Mouse (Mus musculus) heart, postnatal 14 days (tissue): ENCODE measurements around the gene Nutf2-ps1. TPM values are rescaled to one million over a fixed set of nuclear protein-coding genes. Genes with fewer than 3 reads are reported as not detected.
"Not testable (repeated sequence)": the region's sequence is repeated elsewhere in the genome, so short reads cannot be mapped to it uniquely, and the experiment has no call there.

ENCODE experiments used
- DNase-seq, 2 experiments: peaks; one replicate each; pipeline ENCODE4 v3.0.0; 2021 to 2022
- intact Hi-C: fragments of 180-260 bp; cut with DNase I; formaldehyde crosslinking; loops from one replicate; pipeline ENCODE4 v1.15.1; 2025
- long read RNA-seq, 2 experiments: library from polyadenylated mRNA; stranded (forward); transcript quantifications; one replicate each; pipeline ENCODE4 v2.0.0; 2021
- total RNA-seq, 2 experiments: library from RNA; stranded (reverse); gene quantifications; 2 replicates each; pipeline ENCODE4 v1.2.3; 2021

The Nutf2-ps1 gene
- 10 to 100 TPM; 85.0 to 85.9 TPM for total RNA-seq
- long read RNA-seq, experiment 1, transcript Nutf2-ps1-201 (1 exons, 901 nt) = major isoform, 20 of 22 reads
- long read RNA-seq, experiment 1, partial matches to known transcripts = 0 of 22 reads
- long read RNA-seq, experiment 1, other reads (novel, unspliced or antisense) = 2 of 22 reads
- long read RNA-seq, experiment 2, transcript Nutf2-ps1-201 (1 exons, 901 nt) = major isoform, 21 of 21 reads
- long read RNA-seq, experiment 2, partial matches to known transcripts = 0 of 21 reads
- long read RNA-seq, experiment 2, other reads (novel, unspliced or antisense) = 0 of 21 reads

DNA sequence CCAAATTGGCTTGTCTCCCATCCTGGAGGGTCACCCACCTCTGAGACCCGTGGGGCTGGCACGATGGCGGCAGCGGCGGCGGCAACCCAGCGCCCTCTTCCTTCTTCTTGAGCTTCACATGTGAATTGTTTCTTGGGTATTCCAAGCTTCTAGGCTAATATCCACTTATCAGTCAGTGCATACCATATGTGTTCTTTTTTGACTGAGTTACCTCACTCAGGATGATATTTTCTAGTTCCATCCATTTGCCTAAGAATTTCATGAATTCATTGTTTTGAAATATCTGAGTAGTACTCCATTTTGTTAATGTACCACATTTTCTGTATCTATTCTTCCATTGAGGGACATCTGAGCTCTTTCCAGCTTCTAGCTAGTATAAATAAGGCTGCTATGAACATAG lies at the start of gene Nutf2-ps1:
Nutf2-ps1 (minus strand) TSS at position 101 of the 400 bp plus-strand sequence.
- DNase-seq, intact Hi-C loops: not testable (repeated sequence)

DNA sequence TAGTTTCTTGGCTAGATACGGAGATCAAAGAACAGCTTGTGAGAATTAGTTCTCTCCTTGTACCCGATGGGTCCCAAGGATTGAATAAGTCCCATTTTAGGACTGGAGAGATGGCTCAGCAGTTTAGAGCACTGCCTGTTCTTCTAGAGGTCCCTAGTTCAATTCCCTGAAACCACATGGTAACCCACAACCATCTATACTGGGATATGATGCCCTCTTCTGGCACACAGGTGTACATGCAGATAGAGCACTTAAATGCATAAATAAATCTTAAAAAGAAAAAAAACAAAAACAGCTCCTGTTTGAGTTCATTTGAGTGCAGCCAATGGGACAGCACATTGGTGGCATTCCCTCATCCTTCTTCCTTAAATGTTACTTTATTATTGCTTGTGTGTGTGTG lies 49.2 kb upstream of the Nutf2-ps1 start:
- intact Hi-C loops = loop anchor here (2.0 to 5.0 kb wide), 2 partner anchors 37 to 246 kb away; partner anchors contain the start of genes Smc3 and Smndc1
- DNase-seq = no peak

DNA sequence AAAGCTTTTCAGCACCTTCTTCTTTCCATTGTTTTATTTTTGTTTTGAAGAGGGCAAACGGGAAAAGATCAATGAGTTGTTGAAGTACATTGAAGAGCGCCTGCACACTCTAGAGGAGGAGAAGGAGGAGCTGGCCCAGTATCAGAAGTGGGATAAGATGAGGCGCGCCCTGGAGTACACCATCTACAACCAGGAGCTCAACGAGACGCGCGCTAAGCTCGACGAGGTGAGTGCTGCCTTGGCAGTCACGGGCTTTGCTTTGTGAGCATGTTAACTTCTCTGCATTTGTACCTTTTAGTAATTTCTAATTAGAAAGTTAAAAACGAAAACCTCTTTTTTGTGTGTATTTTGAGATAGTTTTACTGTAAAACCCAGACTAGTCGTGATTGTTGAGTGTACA lies 32.8 kb upstream of the Nutf2-ps1 start:
- no peak for DNase-seq
- intact Hi-C loops = no loop called here

DNA sequence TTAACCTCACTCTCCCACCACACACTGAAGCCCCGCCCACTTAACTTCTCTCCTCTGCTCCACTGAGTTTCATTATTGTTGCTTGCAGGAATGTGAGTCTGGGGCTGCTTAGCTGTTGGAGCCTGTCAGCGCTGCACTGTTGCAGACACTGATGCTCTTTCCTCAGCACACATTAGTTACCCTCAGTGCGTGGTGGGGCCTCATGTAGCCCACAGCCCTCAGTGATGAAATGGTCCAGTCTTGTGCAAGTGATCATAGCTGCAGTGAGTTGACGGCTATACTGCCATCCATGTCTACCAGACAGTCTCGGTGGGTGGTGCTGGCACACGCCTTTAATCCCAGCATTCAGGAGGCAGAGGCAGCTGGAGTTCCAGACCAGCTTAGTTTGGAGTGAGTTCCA lies 20.1 kb upstream of the Nutf2-ps1 start:
- intact Hi-C loops = no loop called here
- no peak for DNase-seq

DNA sequence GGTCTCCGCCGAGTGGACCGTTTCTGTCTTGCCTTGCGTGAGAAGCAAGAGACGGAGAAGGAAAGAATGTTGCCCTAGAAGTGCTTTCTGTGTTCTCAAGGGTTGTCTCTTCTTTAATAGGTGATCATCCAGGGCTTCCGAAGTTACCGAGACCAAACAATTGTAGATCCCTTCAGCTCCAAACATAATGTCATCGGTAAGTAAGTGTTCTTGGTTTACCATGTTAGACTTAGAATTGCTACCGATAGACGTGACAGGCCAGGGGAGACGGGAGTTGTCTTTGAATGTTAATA lies 12.4 kb upstream of the Nutf2-ps1 start:
- DNase-seq = no peak
- intact Hi-C loops = loop anchor here (2.0 kb wide), 1 partner anchor 37 kb away; no protein-coding TSS in a partner anchor

DNA sequence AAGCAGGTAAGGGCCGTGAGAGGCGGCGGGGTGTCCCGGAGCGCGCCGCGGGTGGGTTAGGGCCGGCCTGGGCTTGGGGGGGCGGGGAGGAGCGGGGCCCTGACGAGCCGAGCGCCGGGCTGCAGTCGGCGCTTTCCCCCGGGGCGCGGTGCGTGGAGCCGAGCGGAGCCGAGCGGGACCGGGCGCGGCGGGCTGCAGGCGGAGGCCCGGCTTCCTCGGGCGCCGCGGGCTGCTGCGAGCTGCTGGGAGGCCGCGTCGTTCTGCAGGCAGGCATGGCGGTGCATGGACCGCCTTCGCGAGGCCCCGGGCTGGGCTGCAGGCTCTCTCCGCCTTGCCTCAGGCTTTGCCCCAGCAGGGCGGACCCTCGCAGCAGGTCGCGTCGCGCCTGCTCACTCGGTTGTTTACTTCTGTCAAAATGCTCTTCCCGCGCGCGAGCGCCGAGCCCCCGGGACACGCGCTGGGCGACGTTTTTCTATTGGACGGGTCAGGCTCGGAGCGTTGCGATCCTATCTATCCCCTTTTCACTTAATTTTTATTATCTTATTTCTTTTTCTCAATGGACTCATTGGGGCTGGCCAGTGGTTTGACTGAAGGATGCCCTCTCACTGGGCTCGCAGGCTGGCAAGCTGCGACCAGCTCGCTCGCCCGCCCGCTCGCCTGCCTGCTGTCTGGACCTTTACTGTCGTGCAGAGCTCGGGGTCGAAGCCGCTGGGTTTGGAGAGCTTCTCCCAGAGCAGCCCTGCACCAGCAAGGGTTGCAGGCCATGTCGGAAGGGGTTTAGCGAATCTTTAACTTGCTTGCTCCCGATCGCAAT lies 11.9 kb upstream of the Nutf2-ps1 start:
- DNase-seq = peak; percentile 63 to 75
- intact Hi-C loops = loop anchor here (2.0 kb wide), 1 partner anchor 38 kb away; no protein-coding TSS in a partner anchor

DNA sequence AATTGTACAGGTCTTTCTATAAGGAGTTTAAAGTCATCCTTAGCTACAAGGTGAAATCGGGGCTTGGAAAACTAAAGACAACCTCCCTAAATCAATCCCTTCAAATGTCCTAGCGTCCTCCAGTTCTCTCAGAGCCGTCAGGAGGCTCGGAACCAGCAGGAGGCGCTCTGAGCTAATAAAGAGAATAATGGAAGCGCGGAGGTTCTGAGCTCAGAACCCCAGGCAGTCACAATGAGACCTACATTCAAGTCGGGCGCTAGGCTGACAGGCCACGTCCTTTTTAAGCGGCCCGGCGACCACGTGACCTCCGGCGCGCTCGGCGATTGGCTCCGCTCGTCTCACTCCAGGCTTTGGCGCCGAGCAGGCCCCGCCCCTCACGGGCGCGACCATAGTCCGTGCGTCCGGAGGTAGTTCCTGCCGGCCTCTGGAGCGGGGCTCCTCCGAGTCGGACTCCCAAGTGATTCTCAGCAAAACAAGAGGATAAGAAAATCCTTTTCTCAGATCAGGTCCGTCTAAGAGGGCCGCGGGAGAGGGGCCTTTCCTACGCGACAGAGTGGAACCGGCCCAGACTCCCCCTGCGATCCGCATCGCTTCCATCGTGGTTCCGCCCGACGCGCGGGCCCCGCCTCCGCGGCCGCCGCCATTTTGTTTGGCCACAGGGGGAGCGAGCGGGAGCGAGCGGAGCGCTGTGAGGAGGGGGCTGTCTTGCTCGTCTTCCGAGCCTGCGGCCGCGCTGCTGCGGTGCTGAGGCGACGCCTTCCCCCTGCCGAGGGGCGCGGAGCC lies 11.1 kb upstream of the Nutf2-ps1 start, which contains the start of gene Smc3:
Smc3 (plus strand) TSS at position 642 of the 783 bp plus-strand sequence.
- DNase-seq = peak; percentile 99 to 100
- intact Hi-C loops = loop anchor here (2.0 kb wide), 1 partner anchor 39 kb away; no protein-coding TSS in a partner anchor

DNA sequence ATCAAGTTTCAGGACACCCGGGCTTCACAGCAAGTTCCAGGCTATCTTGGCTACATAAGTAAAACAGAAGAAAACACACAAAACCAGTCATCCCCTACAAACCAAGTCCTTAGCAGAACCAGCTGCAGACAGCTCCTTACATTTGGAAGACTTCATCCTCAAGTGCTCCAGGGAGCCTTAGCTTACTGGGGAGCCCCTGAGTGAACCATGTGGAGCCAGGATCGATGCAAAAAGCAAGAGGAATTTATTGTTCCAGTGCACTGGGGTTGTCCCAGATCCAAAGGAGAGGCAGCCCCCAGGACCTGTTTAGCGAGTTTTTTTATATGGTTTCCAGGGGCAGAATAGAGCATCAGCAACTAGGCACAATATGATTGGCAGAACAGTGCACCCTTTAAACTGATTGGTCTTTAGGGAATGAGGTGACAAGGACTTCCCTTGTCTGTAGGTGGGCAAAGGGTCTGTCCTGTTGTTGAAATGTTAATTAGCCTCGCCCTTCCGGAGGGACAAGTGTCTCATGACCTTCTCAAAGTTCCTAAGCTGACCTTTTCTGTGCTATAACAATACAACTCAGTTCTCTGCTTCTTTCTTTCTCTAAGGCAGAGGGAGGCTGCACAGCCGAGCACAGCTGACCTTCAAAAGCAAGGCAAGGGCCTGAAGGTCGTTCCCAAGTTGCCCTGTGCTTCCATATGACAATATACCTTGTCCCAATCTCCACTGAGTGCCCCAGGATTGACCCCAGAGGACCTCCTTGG lies 8.0 kb upstream of the Nutf2-ps1 start:
- intact Hi-C loops = no loop called here
- no peak for DNase-seq

DNA sequence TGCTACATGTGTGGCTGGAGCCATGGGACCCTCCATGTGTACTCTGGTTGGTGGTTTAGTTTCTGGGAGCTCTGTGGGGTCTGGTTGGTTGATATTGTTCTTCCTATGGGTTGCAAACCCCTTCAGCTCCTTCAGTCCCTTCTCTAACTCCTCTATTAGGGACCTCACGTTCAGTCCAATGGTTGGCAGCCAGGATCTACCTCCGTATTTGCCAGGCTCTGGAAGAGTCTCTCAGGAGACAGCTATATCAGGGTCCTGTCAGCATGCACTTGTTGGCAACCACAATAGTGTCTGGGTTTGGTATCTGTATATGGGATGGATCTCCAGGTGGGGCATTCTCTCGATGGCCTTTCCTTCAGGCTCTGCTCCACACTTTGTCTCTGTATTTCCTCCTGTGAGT lies 1.2 kb downstream of the Nutf2-ps1 start:
- DNase-seq, intact Hi-C loops: not testable (repeated sequence)

DNA sequence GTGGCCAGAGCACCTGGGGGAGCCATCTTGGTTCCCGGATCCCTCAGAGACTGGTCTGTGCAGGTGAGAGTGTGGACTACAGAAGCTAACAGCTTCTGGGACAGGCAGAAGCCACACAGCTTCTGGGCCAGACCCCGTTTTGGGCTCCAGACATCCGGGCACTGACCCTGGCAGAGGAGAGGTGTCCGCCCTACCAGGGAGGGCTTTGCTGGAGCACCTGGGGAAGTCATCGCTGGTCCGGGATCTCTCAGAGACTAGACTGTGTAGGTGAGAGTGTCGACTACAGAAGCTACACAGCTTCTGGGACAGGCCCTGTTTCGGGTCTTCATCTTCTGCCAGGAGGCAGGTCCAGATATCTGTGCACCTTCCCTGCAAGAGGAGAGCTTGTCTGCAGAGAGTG lies 8.6 kb downstream of the Nutf2-ps1 start:
- intact Hi-C loops, DNase-seq: not testable (repeated sequence)

DNA sequence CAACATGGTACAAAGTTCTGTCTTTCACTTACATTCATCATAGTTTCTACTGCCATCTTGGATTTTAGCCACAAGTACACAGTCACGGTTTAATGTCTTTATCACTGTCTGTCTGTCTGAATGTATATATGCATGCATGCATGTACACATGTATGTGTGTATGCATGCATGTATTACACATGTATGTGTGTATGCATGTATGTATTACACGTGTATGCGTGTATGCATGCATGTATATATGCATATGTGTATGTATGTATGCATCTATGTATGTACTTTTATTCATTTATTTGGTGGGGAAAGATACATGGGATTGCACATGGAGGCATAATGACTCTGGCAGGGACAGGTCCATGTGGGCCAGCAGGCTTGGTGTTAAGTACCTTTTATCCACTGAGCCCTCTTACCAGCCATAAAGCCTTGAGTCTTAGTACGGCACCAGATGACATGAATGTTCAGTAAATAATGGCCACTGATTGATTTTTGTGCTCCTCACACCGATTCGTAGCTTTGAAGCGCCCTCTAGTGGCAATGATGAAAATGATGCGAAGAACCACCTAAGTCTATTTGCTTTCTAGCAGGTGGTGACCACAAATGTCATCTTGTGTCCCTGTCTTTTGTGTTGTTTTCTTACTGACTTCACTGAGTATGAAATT lies 10.1 kb downstream of the Nutf2-ps1 start:
- intact Hi-C loops = loop anchor here (1.0 to 2.0 kb wide), 3 partner anchors 50 to 184 kb away; partner anchors contain the start of gene Dusp5

DNA sequence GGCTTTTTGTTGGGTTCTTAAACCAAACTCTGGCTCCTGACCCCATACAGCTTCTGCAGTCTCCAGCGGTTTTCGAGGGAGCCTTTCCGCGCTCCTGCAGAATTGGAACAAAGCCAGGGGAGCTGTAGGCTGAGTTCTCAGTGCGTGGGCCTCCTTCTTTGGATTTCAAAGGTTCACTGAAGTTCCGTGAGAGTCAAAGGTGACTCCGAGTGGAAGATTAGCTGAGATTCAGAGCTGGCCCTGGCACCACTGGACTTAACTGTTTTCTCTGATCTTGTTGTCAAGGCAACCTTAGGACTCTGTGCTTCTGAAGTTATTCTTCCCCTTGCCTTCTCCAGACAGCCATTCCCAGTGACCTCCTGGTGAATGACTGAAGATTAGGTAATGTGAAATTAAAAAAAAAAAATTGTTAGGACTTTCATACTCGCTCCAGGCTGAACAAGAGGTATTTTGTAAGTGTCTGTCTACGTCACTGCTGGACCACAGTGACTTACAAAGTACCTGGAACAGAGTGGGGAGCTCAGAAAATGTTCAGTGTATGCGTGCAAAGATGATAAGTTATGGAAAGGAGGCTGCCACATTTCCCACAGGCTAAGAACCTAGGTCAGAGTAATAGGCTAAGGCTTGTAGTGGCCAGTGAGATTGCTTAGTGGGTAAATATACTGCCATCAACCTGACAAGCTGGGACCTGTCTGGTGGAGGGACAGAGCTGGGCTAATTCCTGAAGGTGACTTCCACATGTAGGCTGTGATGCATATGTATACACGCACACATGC lies 11.7 kb downstream of the Nutf2-ps1 start:
- intact Hi-C loops = no loop called here
- DNase-seq = no peak

More for the DNA sequence above, 10.1 kb downstream of the Nutf2-ps1 start:
- DNase-seq = peak; percentile 52 to 79

DNA sequence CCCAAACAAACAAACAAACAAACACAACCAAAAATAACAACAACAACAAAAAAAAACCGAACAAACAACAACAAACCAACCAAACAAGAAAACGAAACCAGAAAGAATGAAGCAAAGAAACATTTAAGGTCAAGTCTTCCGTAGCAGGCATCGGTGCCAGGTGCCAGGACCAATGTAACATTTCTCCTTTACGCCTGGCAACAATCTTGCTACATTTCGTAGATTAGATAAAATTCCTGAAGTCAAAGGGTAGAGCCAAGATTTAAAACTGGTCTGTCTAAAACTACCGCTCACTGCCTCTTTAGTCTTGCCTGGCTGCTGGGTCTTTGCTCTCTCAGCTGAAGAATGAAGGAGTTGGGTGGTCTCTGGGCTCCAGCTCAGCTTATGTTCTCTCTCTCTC lies 12.8 kb downstream of the Nutf2-ps1 start:
- no peak for DNase-seq
- intact Hi-C loops = no loop called here

DNA sequence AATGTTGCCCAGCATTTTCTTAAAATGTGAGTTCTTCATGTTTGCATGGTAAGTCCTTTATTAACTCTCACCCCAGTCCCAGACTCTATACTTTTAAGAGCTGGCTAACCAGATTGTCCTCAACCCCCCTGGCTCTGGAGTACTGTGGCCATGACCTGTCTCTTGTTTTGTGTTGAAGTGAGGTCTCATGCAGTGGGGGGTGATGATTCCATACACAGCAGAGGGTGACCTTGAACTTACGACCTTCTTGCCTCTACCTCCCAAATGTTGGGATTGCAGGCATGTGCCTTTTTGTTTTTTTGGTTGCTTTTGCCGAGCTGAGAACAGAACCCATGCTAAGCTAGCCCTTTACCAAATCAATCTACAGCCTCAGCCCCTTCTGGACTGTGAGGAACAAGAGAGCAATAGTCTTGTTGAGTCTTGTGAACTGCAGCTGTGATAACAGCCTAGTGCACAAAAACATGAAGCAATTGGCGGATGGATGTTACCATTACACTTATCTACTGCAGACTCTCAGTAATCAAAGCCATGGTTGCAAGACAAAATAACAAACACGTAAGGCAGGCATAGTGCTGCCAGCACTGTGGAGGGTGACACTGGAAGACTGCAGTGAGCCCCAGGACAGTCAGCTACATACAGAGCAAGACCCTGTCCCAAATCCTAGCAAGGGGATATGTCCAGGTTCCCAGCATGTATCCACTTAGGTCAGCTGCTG lies 13.4 kb downstream of the Nutf2-ps1 start:
- DNase-seq = no peak
- intact Hi-C loops = no loop called here

DNA sequence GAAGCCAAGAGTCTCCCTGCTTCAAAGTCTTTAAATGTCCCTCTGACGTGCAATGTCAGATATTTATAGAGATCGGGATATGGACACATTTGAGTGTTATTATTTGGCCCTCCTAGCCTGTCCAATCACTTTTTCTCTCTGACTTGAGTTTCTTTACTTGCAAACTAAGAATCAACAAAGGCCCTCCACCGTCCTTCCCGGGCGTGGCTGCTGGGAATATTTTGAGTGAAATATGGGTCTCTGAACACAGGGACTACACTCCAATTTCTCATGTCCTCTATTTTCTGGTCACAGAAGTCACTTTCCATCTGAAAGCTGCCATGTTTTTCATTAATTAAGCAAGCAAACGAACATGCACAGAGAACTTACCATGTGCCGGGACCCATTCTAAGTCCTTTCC lies 14.3 kb downstream of the Nutf2-ps1 start:
- intact Hi-C loops = no loop called here

DNA sequence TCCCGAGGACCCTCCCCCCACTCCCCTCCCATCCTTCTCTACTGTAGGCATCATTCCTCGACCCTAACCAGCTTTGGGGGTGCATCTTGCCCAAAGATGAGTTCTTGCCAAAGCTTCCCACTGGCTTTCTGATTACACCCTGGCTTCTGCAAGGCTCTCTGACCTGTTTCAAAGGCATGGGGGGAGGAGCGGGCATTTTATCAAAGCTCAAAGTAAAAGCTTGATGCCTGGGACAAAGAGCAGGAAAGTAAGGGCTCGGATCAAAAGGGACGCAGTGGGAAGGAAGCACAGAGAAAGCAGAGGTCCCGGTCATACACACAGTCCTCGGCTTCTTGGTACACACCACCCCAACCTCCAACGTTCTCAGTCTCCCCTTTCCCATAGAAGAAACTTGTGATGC lies 14.7 kb downstream of the Nutf2-ps1 start:
- intact Hi-C loops = no loop called here
- DNase-seq = no peak

More for the DNA sequence above, 14.3 kb downstream of the Nutf2-ps1 start:
- no peak for DNase-seq

DNA sequence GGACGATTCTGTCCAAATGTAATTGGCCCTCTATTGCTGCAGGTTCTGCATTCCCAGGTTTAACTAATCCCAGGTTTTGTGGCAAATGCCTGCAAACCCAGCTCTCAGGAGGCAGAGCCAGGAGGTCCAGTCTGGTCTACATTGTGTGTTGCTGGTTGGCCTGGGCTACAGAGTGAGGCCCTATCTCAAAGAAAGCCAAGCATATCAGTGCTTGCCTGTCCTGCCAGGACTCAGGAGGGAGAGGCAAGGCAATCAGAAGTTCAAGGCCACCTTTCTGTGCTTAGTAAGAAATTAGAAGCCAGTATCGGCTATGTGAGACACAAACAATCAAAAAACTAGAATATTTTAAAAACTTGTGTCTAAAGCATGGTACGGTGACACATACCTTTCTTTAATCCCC lies 15.7 kb downstream of the Nutf2-ps1 start:
- no peak for DNase-seq
- intact Hi-C loops = no loop called here

DNA sequence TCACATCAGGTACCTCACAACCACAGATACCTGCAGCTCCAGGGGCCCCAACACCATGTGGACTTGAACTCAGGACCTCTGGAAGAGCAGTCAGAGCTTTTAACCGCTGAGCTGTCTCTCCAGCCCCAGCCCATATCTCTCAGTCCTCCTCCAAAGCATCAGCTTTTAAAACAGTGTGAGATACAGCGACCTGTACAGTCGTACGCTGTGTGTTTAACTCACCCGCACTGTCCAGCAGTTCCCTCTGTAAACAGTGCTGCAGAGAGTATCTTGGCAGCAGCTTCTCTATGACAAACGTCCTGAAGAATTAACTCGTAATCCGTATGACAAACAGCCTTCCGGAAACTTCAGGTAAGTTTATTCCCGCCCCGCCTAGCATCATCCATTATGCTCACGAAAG lies 16.3 kb downstream of the Nutf2-ps1 start:
- no peak for DNase-seq
- intact Hi-C loops = no loop called here
